Mouse (Mus musculus) hindbrain, embryonic 15.5 days (tissue): ENCODE measurements around the gene Spint2. TPM values are rescaled to one million over a fixed set of nuclear protein-coding genes. Genes with fewer than 3 reads are reported as not detected.

Source experiments
- ATAC-seq: fragments of 200-750 bp; cut with Nextera tagmentation; 2 replicates; pipeline ENCODE4 v1.8.0; 2017; ENCODE audit warnings: low read depth, moderate number of reproducible peaks, moderate TSS enrichment; ENCODE audit not compliant: low FRiP score
- H3K27ac ChIP-seq: fragments of 300-500 bp; sonication (generic); replicated peaks from 2 replicates; pipeline ENCODE4 v1.5.1; 2015; ENCODE audit warnings: mild to moderate bottlenecking, inconsistent platforms
- H3K27me3 ChIP-seq: fragments of 300-500 bp; sonication (generic); 2 replicates; pipeline ENCODE4 v1.6.1; 2015; ENCODE audit warnings: control low read depth, inconsistent platforms
- H3K36me3 ChIP-seq: fragments of 300-500 bp; sonication (generic); 2 replicates; pipeline ENCODE4 v1.6.1; 2015; ENCODE audit warnings: control low read depth, inconsistent platforms
- H3K4me1 ChIP-seq: fragments of 300-500 bp; sonication (generic); replicated peaks from 2 replicates; pipeline ENCODE4 v1.6.1; 2015; ENCODE audit warnings: control low read depth, inconsistent platforms
- H3K4me2 ChIP-seq: fragments of 300-500 bp; sonication (generic); 2 replicates; pipeline ENCODE4 v1.6.1; 2015; ENCODE audit warnings: moderate library complexity, mild to moderate bottlenecking, inconsistent platforms
- H3K4me3 ChIP-seq: fragments of 300-500 bp; sonication (generic); 2 replicates; pipeline ENCODE4 v1.5.1; 2015; ENCODE audit warnings: mild to moderate bottlenecking, inconsistent platforms
- H3K9ac ChIP-seq: fragments of 300-500 bp; sonication (generic); 2 replicates; pipeline ENCODE4 v1.6.1; 2015; ENCODE audit warnings: inconsistent platforms
- H3K9me3 ChIP-seq: fragments of 300-500 bp; sonication (generic); 2 replicates; pipeline ENCODE4 v1.6.1; 2016; ENCODE audit warnings: control low read depth, inconsistent platforms
- WGBS: fragments of 180-500 bp; shearing (Covaris S2); methylation state at CpG from one replicate; pipeline ENCODE4 v1.1.7; 2015; 5-methylcytosine and 5-hydroxymethylcytosine counted together
- polyA plus RNA-seq: library from polyadenylated mRNA; unstranded; fragments of >200 nt; fragmentation: Nextera tagmentation; extraction: Ambion mirVana; gene quantifications from 2 replicates; pipeline ENCODE4 v1.2.1, GENCODE M21; 2015

Gene Spint2
- polyA plus RNA-seq, 1 experiment from 2014 or later = 84.5 TPM

GRCm38 (mm10) chr7:29313051-29313450 lies 31.3 kb upstream of the Spint2 start:
- Histone ChIP-seq H3K27me3 (no peaks in the 10 kb centered on the region), H3K4me3 (no peak overlapping the region), H3K36me3 (peaks cover 17% of the 10 kb centered on the region), H3K4me1 (peaks cover 90% of the 10 kb centered on the region), H3K4me2 (peak overlapping the region; percentile 43), H3K9ac (no peak overlapping the region), H3K27ac (peak overlapping the region; percentile 73), H3K9me3 (no peaks in the 10 kb centered on the region)
- 29% methylated on average over 9 of the region's 9 CpGs for WGBS
- no peak for ATAC-seq

- Histone ChIP-seq H3K27ac (0 out of 2 replicates have a peak overlapping the region, but pooled peaks have one; percentile 85), H3K27me3 (no peaks in the 10 kb centered on the region), H3K36me3 (peaks cover 12% of the 10 kb centered on the region), H3K4me2 (peak overlapping the region; percentile 92), H3K9me3 (no peaks in the 10 kb centered on the region), H3K4me3 (peak overlapping the region; percentile 73), H3K9ac (peak overlapping the region; percentile 70), H3K4me1 (peaks cover 87% of the 10 kb centered on the region)
- WGBS = 11% methylated on average over 5 of the region's 5 CpGs
- ATAC-seq = no peak
These were observed 28.0 kb upstream of the Spint2 start for GRCm38 (mm10) chr7:29309749-29310148.

DNA sequence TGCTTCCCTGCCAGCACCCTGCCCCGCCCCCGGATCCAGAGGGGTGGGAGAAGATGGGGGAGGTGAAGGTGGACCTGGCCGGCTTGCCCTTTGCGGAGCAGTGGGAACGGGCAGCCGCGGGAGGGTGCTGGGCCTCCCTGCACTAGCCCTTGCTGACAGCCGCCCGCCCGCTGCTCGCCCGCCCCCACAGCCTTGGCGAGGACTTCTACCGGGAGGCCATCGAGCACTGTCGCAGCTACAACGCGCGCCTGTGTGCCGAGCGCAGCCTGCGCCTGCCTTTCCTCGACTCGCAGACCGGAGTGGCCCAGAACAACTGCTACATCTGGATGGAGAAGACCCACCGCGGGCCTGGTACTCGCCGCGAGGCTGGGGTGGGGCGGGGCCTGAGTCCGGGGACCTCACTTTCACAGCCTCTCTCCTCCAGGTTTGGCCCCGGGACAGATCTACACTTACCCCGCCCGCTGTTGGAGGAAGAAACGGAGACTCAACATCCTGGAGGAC lies 27.6 kb upstream of the Spint2 start:
- no peak for ATAC-seq
- H3K27me3 ChIP-seq = no peaks in the 10 kb centered on the region
- no peaks in the 10 kb centered on the region for H3K9me3 ChIP-seq
- peaks cover 12% of the 10 kb centered on the region for H3K36me3 ChIP-seq
- peak overlapping the region; percentile 85 for H3K27ac ChIP-seq
- H3K9ac ChIP-seq = peak overlapping the region; percentile 70
- H3K4me1 ChIP-seq = peaks cover 85% of the 10 kb centered on the region
- under 1% methylated on average over 33 of the region's 36 CpGs for WGBS
- peak overlapping the region; percentile 73 for H3K4me3 ChIP-seq
- H3K4me2 ChIP-seq = peak overlapping the region; percentile 92

DNA sequence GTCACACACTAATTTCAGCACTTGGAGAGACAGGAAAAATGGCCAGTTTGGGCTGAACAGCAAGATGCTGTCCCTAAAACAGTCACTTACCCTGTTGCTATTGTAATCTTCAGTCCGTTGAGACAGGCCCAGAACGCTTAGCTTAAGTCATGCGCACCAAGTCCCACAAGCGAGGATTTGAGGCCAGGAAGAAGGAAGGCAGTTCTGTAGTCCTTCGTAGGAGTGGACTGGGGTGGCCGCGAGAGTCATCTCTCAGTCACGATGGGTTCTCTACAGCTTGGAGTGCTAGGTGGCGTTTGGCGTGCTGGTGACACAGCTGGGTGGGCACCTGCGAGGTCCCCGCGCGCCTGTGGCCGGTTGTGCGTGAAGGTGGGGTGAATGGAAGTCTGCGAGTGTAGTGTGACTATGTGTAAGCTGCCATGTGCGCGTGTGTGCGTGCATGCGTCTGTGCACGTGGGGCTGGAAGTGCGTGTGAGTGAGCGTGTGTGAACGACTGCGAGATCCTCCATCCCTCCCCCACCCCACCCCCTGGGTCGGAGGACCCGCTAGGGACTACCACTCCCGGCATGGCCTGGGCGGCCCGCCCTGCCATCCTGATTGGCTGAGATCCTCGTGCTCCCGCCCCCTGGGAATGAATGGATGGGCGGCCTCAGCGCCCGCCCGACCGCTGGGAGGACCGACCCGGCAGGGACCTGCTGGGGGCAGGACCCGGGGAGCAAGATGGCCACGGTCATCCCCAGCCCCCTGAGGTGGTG lies 25.8 kb upstream of the Spint2 start:
- 1% methylated on average over 41 of the region's 42 CpGs for WGBS
- H3K36me3 ChIP-seq = peaks cover 12% of the 10 kb centered on the region
- peaks cover 78% of the 10 kb centered on the region for H3K4me1 ChIP-seq
- peak overlapping the region; percentile 92 for H3K4me2 ChIP-seq
- no peaks in the 10 kb centered on the region for H3K27me3 ChIP-seq
- peak overlapping the region; percentile 85 for H3K27ac ChIP-seq
- H3K9ac ChIP-seq = peak overlapping the region; percentile 70
- ATAC-seq = peak; percentile 76
- no peaks in the 10 kb centered on the region for H3K9me3 ChIP-seq
- peak overlapping the region; percentile 73 for H3K4me3 ChIP-seq

DNA sequence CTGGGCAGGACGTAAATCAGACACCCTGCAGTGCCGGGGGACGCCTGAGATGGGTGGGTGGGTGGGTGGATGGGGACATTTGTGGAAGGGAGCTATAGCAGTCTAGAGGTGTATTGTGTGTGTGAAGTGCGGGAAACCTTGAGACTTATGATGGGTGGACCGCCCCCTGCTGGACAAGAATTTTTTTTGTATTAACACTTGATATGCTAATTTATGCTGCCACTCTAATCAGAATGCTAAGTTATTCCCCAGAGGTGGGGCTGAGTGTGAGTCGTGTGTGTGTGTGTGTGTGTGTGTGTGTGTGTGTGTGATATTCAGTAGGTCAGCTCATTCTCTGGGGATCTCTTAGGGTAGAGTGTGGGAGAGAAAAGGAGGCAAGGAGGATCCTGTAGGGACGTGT lies 24.9 kb upstream of the Spint2 start:
- Histone ChIP-seq H3K9me3 (no peaks in the 10 kb centered on the region), H3K36me3 (peaks cover 5% of the 10 kb centered on the region), H3K27me3 (no peaks in the 10 kb centered on the region), H3K4me3 (peak overlapping the region; percentile 73), H3K4me1 (peaks cover 77% of the 10 kb centered on the region), H3K9ac (0 out of 2 replicates have a peak overlapping the region, but pooled peaks have one; percentile 84), H3K4me2 (peak overlapping the region; percentile 92), H3K27ac (peak overlapping the region; percentile 86)
- no peak for ATAC-seq
- WGBS = 6% methylated on average over 7 of the region's 7 CpGs

DNA sequence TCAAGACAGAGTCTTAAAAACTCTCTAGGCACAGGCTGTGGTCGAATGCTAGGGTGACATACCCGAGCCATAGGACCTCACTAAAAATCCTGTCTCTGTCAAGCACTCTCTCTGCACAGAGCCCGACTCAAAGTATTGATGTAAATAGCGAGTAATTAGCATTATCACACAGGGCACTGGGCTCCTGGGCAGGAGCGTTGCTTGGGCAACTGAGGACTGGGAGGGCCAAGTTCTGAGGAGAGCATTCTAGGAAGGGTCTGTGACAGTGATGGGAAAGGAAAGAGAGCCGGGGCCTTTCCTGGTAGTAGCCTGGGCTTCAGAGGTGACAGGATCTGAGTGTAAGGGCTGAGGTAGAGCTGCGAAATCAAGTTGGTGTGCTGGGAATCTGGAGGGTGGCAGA lies 24.4 kb upstream of the Spint2 start:
- Histone ChIP-seq H3K4me2 (peak overlapping the region; percentile 92), H3K36me3 (0 out of 2 replicates have a peak, but pooled peaks cover under 1% of the 10 kb centered on the region), H3K4me1 (peaks cover 75% of the 10 kb centered on the region), H3K9me3 (no peaks in the 10 kb centered on the region), H3K4me3 (peak overlapping the region; percentile 73), H3K27me3 (no peaks in the 10 kb centered on the region), H3K27ac (peak overlapping the region; percentile 86), H3K9ac (peak overlapping the region; percentile 84; the same call in 1 of the 2 replicates)
- WGBS = 19% methylated on average over 7 of the region's 7 CpGs
- no peak for ATAC-seq

GRCm38 (mm10) chr7:29305263-29305988 lies 23.7 kb upstream of the Spint2 start:
- no peaks in the 10 kb centered on the region for H3K27me3 ChIP-seq
- H3K4me1 ChIP-seq = peaks cover 69% of the 10 kb centered on the region
- WGBS = 17% methylated on average over 9 of the region's 9 CpGs
- ATAC-seq = no peak
- peak overlapping the region; percentile 92 for H3K4me2 ChIP-seq
- no peaks in the 10 kb centered on the region for H3K36me3 ChIP-seq
- peak overlapping the region; percentile 84 for H3K9ac ChIP-seq
- peak overlapping the region; percentile 73 for H3K4me3 ChIP-seq
- H3K27ac ChIP-seq = peak overlapping the region; percentile 86
- no peaks in the 10 kb centered on the region for H3K9me3 ChIP-seq

DNA sequence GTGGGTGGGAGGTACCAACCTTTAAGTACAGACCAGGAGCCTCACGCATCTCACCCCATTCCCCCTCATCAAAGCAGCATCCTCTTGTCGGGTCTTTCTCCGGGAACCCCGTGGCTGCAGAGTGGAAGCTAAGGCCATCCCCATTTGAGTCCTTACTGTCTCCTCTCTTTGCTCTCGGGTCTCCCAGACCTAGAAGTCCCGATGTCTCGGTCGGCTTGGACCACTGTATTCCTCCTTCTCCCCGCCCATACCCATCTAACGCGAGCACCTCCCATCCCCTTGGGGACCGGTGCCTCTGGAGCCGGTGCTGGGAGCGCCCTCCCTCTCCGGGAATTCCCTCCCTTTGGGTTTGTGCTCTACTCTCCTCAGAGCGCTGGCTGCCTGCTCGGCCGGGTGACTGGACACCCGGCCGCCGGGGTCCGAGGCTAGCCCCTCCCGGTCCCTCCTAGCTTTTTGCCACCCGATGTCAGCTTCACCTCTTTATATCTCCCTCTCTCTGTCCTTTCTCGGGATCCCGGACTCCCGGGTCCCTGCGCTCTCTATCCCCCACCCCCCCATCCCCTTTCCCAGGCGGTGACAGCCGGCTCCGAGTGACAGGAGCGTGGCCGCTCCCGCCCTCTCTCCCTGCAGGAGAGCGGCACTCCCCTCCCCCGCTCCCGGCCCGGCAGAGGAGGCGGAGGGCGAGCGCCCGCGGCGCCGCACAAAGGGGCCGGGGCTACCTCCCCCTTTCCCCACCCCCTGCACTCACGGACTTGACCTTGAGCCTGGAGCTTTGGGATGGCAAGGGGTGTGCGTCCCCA lies 23.0 kb upstream of the Spint2 start:
- H3K27ac ChIP-seq = peak overlapping the region; percentile 86
- no peaks in the 10 kb centered on the region for H3K9me3 ChIP-seq
- no peaks in the 10 kb centered on the region for H3K27me3 ChIP-seq
- peak overlapping the region; percentile 84 for H3K9ac ChIP-seq
- peak overlapping the region; percentile 73 for H3K4me3 ChIP-seq
- peak overlapping the region; percentile 92 for H3K4me2 ChIP-seq
- no peaks in the 10 kb centered on the region for H3K36me3 ChIP-seq
- peak; percentile 2; the same call in 1 of the 2 replicates for ATAC-seq
- peaks cover 61% of the 10 kb centered on the region for H3K4me1 ChIP-seq
- WGBS = under 1% methylated on average over 47 of the region's 48 CpGs

DNA sequence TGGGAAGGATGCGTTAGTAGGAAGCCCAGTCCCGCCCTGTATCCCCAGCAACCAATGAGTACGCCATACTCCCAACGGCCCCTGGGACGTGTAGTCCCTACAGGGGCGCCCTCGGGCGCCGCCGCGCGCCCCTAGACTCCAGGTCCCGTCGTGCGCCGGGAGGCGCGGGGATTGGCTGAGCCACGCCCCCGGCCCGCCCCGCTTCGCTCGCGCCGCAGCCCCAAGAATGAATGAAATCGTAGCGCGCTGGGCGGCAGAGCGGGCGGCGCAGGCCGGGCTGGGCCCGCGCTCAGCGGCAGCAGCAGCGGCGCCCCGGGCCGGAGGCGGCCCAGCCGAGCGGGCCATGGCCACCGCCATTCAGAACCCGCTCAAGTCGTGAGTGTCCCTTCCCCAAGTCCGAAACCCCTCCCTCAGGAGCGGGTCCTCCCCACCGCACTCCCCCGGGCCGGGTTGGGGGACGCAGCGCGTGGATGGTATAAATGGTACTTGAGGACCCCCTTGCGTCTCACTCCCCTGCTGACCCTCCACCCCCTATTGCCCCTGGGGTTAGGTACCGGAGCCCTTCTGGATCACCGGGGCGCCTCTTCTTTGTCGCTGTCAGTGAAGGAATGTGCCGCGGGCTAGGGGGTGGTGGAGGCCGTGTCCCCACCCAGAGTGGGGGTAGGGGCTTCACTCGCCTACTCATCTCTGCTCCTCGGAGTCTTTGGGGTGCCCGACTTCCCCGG lies 22.2 kb upstream of the Spint2 start, which contains the start of gene Dpf1:
Gene Dpf1, plus strand, starts transcription at position 214 of the 725 bp plus-strand sequence.
- no peaks in the 10 kb centered on the region for H3K27me3 ChIP-seq
- H3K4me2 ChIP-seq = peak within 1 kb of the TSS; percentile 92
- H3K36me3 ChIP-seq = no peaks in the 10 kb centered on the region
- peak; percentile 87 for ATAC-seq
- under 1% methylated on average over 63 of the region's 67 CpGs for whole genome bisulfite sequencing
- peaks cover 53% of the 10 kb centered on the region for H3K4me1 ChIP-seq
- H3K9me3 ChIP-seq = no peaks in the 10 kb centered on the region
- peak within 1 kb of the TSS; percentile 86 for H3K27ac ChIP-seq
- H3K9ac ChIP-seq = peak within 1 kb of the TSS; percentile 84
- H3K4me3 ChIP-seq = peak within 1 kb of the TSS; percentile 73

- Histone ChIP-seq H3K27me3 (no peaks in the 10 kb centered on the region), H3K27ac (no peak overlapping the region), H3K9me3 (no peaks in the 10 kb centered on the region), H3K36me3 (no peaks in the 10 kb centered on the region), H3K4me3 (no peak overlapping the region), H3K4me2 (no peak overlapping the region), H3K9ac (no peak overlapping the region), H3K4me1 (peaks cover 45% of the 10 kb centered on the region)
- WGBS = 68% methylated on average over 7 of the region's 7 CpGs
- no peak for ATAC-seq
These were observed 20.9 kb upstream of the Spint2 start for GRCm38 (mm10) chr7:29302641-29303040.

GRCm38 (mm10) chr7:29301127-29301566 lies 19.4 kb upstream of the Spint2 start:
- no peak overlapping the region for H3K9ac ChIP-seq
- WGBS = 3% methylated on average over 7 of the region's 7 CpGs

More at GRCm38 (mm10) chr7:29301127-29301566, 19.4 kb upstream of the Spint2 start:
- Histone ChIP-seq H3K27me3 (no peaks in the 10 kb centered on the region), H3K4me3 (no peak overlapping the region), H3K27ac (peak overlapping the region; percentile 46; the same call in 1 of the 2 replicates), H3K9me3 (no peaks in the 10 kb centered on the region), H3K36me3 (no peaks in the 10 kb centered on the region), H3K4me1 (peaks cover 30% of the 10 kb centered on the region), H3K4me2 (peak overlapping the region; percentile 45)
- ATAC-seq = no peak
